Mouse (Mus musculus) lung, adult 2 months (tissue): Measurements from ENCODE around the gene Nufip2. TPM values are rescaled to one million over a fixed set of nuclear protein-coding genes. Genes with fewer than 3 reads are reported as not detected.

Source experiments
- DNase-seq: peaks from one replicate; pipeline ENCODE4 v3.0.0; 2022
- H3K4me1 ChIP-seq: fragments of 200-500 bp; 2 replicates; pipeline ENCODE4 v1.6.1; 2011; ENCODE audit warnings: low read length; ENCODE audit not compliant: control insufficient read depth, insufficient read depth
- H3K4me3 ChIP-seq: fragments of 200-500 bp; replicated peaks from 2 replicates; pipeline ENCODE3; 2011; ENCODE audit warnings: low read depth, mild to moderate bottlenecking, control low read depth, low read length; ENCODE audit errors: extremely low read depth
- CTCF ChIP-seq: fragments of 200-500 bp; IDR thresholded peaks from 2 replicates; pipeline ENCODE4 v1.5.1; 2011; ENCODE audit warnings: mild to moderate bottlenecking, low read length, control low read depth; ENCODE audit not compliant: insufficient read depth
- POLR2A ChIP-seq: fragments of 200-500 bp; IDR thresholded peaks from 2 replicates; pipeline ENCODE4 v1.6.1; 2011; ENCODE audit warnings: low read depth, mild to moderate bottlenecking, control low read depth, low read length, borderline replicate concordance; ENCODE audit errors: extremely low read depth
- WGBS: fragments of 180-500 bp; shearing (Covaris S2); methylation state at CpG from one replicate; pipeline ENCODE4 v1.1.7; 2018; 5-methylcytosine and 5-hydroxymethylcytosine counted together
- polyA plus RNA-seq: library from polyadenylated mRNA; depleted of rRNA; stranded (reverse); fragments of >200 nt; gene quantifications from 2 replicates; pipeline ENCODE4 v1.2.3, GENCODE M21; 2012; rRNA removed

The Nufip2 gene
- polyA plus RNA-seq, 1 experiment = 11.6 TPM

- Histone ChIP-seq H3K4me3 (no peak overlapping the region), H3K4me1 (peaks cover 38% of the 10 kb centered on the region)
Observed at GRCm38 (mm10) chr11:77790286-77790685, 104.3 kb downstream of the Nufip2 start.

DNA sequence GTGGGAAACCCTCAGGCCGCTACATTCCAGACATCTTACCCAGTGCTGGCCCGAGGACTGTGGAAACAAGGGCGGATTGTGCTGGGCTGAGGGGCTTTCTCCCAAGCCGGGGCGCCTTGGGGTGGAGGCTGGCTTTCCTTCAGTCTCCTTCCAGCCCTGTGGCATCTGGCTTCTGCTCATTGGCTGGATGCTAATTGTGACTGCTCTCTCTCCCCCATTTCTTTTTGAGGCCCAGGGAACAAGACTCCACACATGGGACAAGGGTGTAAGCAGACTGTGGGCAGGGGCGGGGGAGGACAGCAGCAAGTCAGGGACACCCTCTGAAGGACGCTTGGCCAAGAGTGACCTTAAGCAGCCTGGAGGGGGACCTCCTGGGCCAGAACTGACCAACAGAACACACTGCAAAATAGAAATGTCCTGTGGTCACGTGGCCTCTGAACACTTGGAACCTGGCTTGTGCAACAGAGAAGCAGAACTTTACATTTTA, 105.3 kb downstream of the Nufip2 start:
- 38% methylated on average over 8 of the region's 8 CpGs for WGBS

More at GRCm38 (mm10) chr11:77790286-77790685, 104.3 kb downstream of the Nufip2 start:
- DNase-seq = no peak
- TF ChIP-seq CTCF (no peak), POLR2A (no peak)
- WGBS = 23% methylated on average over 9 of the region's 9 CpGs

More for the DNA sequence above, 105.3 kb downstream of the Nufip2 start:
- H3K4me3 ChIP-seq = no peak overlapping the region
- TF ChIP-seq POLR2A (no peak), CTCF (no peak)
- peaks cover 28% of the 10 kb centered on the region for H3K4me1 ChIP-seq
- DNase-seq = no peak

Other genes starting within 250 kb of the Nufip2 start
- gene Coro6, start 223.7 kb upstream of the Nufip2 start, polyA plus RNA-seq = 23.6 and 34.3 TPM in 2 replicates
- 21.8 and 22.4 TPM in 2 replicates for gene Ankrd13b, start 196.5 kb upstream of the Nufip2 start, polyA plus RNA-seq
- gene Git1, start 192.6 kb upstream of the Nufip2 start, polyA plus RNA-seq = 112 TPM in 2 replicates
- 3.8 and 5.9 TPM in 2 replicates for gene Abhd15, start 171.0 kb upstream of the Nufip2 start, polyA plus RNA-seq
- 31.8 and 41.5 TPM in 2 replicates for gene Trp53i13, start 170.2 kb upstream of the Nufip2 start, polyA plus RNA-seq
- 0.08 TPM in 1 of 2 replicates, not detected in the other for gene Gm10392, start 167.0 kb upstream of the Nufip2 start, polyA plus RNA-seq
- 5.2 and 9.2 TPM in 2 replicates for gene Taok1, start 78.3 kb upstream of the Nufip2 start, polyA plus RNA-seq
- gene Cryba1, start 39.1 kb downstream of the Nufip2 start, polyA plus RNA-seq = not detected in 2 replicates
- gene Myo18a, start 77.1 kb downstream of the Nufip2 start, polyA plus RNA-seq = 63.7 and 92.1 TPM in 2 replicates
- gene Gm10277, start 101.6 kb downstream of the Nufip2 start, polyA plus RNA-seq = not detected in 2 replicates
- gene Pipox, start 207.9 kb downstream of the Nufip2 start, polyA plus RNA-seq = 0.60 and 1.3 TPM in 2 replicates
- 0.12 and 0.19 TPM in 2 replicates for gene Sez6, start 244.6 kb downstream of the Nufip2 start, polyA plus RNA-seq